Mouse (Mus musculus) liver, adult 2 months (tissue): ENCODE measurements around the gene Shc3. TPM values are rescaled to one million over a fixed set of nuclear protein-coding genes. Genes with fewer than 3 reads are reported as not detected.

Experiments used
- DNase-seq: peaks from one replicate; pipeline ENCODE4 v3.0.0-alpha.2; 2011; ENCODE audit warnings: low read depth, low spot score; ENCODE audit errors: extremely low read depth
- H3K27ac ChIP-seq: fragments of 200-500 bp; replicated peaks from 2 replicates; pipeline ENCODE4 v1.5.1; 2012; ENCODE audit warnings: low read depth, mild to moderate bottlenecking, control low read depth, inconsistent platforms, low read length; ENCODE audit not compliant: insufficient read depth
- H3K27me3 ChIP-seq: fragments of 200-500 bp; 2 replicates; pipeline ENCODE4 v1.6.1; 2012; ENCODE audit warnings: mild to moderate bottlenecking, moderate library complexity, low read length, inconsistent platforms; ENCODE audit not compliant: control insufficient read depth, insufficient read depth
- H3K36me3 ChIP-seq: fragments of 200-500 bp; 2 replicates; pipeline ENCODE4 v1.6.1; 2012; ENCODE audit warnings: low read length, inconsistent platforms; ENCODE audit not compliant: control insufficient read depth, insufficient read depth
- H3K4me1 ChIP-seq: fragments of 200-500 bp; 2 replicates; pipeline ENCODE4 v1.6.1; 2011; ENCODE audit warnings: low read length; ENCODE audit not compliant: control insufficient read depth, insufficient read depth
- H3K4me3 ChIP-seq: fragments of 200-500 bp; 2 replicates; pipeline ENCODE4 v1.5.1; 2011; ENCODE audit warnings: low read depth, mild to moderate bottlenecking, control low read depth, low read length, moderate library complexity; ENCODE audit not compliant: insufficient read depth
- H3K79me2 ChIP-seq: fragments of 200-500 bp; 2 replicates; pipeline ENCODE4 v1.6.1; 2012; ENCODE audit warnings: inconsistent platforms, mild to moderate bottlenecking, low read length, moderate library complexity; ENCODE audit not compliant: control insufficient read depth, insufficient read depth
- H3K9ac ChIP-seq: fragments of 200-500 bp; 2 replicates; pipeline ENCODE4 v1.6.1; 2012; ENCODE audit warnings: low read depth, mild to moderate bottlenecking, control low read depth, inconsistent platforms, low read length
- CTCF ChIP-seq: fragments of 200-500 bp; IDR thresholded peaks from 2 replicates; pipeline ENCODE4 v1.5.1; 2011; ENCODE audit warnings: low read depth, low read length, control low read depth
- POLR2A ChIP-seq: fragments of 200-500 bp; IDR thresholded peaks from 2 replicates; pipeline ENCODE4 v1.6.1; 2011; ENCODE audit warnings: low read length, control low read depth; ENCODE audit not compliant: insufficient read depth; ENCODE audit errors: extremely low read depth
- WGBS: fragments of 180-500 bp; shearing (Covaris S2); methylation state at CpG from one replicate; pipeline ENCODE4 v1.1.7; 2018; 5-methylcytosine and 5-hydroxymethylcytosine counted together
- polyA plus RNA-seq: library from polyadenylated mRNA; depleted of rRNA; stranded (reverse); fragments of >200 nt; gene quantifications from 2 replicates; pipeline ENCODE4 v1.2.3, GENCODE M21; 2012
- total RNA-seq: library from RNA; depleted of rRNA; stranded (reverse); fragments of >200 nt; gene quantifications from 2 replicates; pipeline ENCODE4 v1.2.3, GENCODE M21; 2014

Shc3 gene
- total and polyA plus RNA-seq, 2 experiments = 0.09 TPM; not detected in 1

GRCm38 (mm10) chr13:51418268-51418941 is 150.8 kb downstream of the Shc3 start:
- Histone ChIP-seq H3K4me1 (peaks cover 5% of the 10 kb centered on the region; the same call in 1 of the 2 replicates), H3K9ac (no peak overlapping the region), H3K27me3 (no peaks in the 10 kb centered on the region), H3K79me2 (no peaks in the 10 kb centered on the region), H3K4me3 (peak overlapping the region; percentile 30; the same call in 1 of the 2 replicates), H3K27ac (0 out of 2 replicates have a peak overlapping the region, but pooled peaks have one; percentile 13), H3K36me3 (no peaks in the 10 kb centered on the region)
- 15% methylated on average over 20 of the region's 20 CpGs for WGBS
- TF ChIP-seq POLR2A = no peak
- TF ChIP-seq CTCF = peak; percentile 91
- peak; percentile 58 for DNase-seq

GRCm38 (mm10) chr13:51417796-51418195 is 151.4 kb downstream of the Shc3 start:
- Histone ChIP-seq H3K27me3 (no peaks in the 10 kb centered on the region), H3K9ac (no peak overlapping the region), H3K36me3 (no peaks in the 10 kb centered on the region), H3K79me2 (no peaks in the 10 kb centered on the region), H3K4me1 (peaks cover 5% of the 10 kb centered on the region; the same call in 1 of the 2 replicates), H3K4me3 (no peak overlapping the region), H3K27ac (0 out of 2 replicates have a peak overlapping the region, but pooled peaks have one; percentile 13)
- peak; percentile 37 for DNase-seq
- WGBS = 57% methylated on average over 6 of the region's 6 CpGs
- TF ChIP-seq CTCF (no peak), POLR2A (no peak)

DNA sequence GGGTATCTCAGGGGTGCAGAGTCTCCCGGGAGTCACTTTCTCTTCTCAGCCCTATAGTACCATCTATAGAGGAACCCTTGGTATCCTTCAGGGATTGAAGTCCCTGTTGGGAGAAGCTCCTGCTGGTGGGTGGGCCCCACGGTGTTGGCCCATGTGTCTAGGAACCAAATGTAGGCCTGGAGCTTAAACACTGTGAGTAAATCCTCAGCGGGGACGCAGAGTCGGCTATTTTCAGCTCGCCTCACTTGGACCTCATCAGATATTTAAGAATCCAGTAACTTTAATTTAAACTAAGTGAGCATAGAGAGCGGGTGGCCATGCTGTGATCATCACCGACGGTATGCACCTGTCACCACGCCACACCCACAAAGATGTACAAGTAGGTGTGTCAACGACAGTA is 152.5 kb downstream of the Shc3 start:
- Histone ChIP-seq H3K36me3 (no peaks in the 10 kb centered on the region), H3K9ac (no peak overlapping the region), H3K27ac (no peak overlapping the region), H3K79me2 (no peaks in the 10 kb centered on the region), H3K27me3 (no peaks in the 10 kb centered on the region), H3K4me1 (peaks cover 5% of the 10 kb centered on the region; the same call in 1 of the 2 replicates), H3K4me3 (no peak overlapping the region)
- no peak for DNase-seq
- 88% methylated on average over 11 of the region's 11 CpGs for WGBS
- TF ChIP-seq CTCF = no peak
- TF ChIP-seq POLR2A = no peak

DNA sequence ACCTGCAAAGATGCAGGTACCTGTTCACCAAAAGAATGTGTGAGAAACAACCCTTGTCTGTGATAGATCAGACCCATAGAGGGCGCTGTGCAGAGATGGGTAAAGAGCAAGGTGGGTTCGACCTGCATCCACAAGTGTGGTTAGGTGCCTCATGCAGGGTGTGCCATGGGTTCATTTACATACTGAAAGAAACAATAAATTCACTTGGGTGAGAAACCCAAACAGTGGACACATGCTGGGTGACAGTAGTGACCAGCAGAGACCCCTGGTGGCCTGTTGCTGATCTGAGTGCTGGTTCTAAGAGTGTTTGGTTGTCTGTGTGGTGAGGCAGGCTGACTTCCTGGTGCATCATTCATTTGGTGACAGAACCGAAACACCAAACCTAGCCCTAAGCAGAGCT is 155.8 kb downstream of the Shc3 start:
- no peak overlapping the region for H3K27ac ChIP-seq
- H3K9ac ChIP-seq = no peak overlapping the region
- H3K4me3 ChIP-seq = no peak overlapping the region
- H3K36me3 ChIP-seq = no peaks in the 10 kb centered on the region
- TF ChIP-seq POLR2A (no peak), CTCF (peak; percentile 55)
- WGBS = 65% methylated on average over 3 of the region's 3 CpGs
- no peak for DNase-seq
- no peaks in the 10 kb centered on the region for H3K79me2 ChIP-seq
- peaks cover 3% of the 10 kb centered on the region; the same call in 1 of the 2 replicates for H3K4me1 ChIP-seq
- 0 out of 2 replicates have a peak, but pooled peaks cover 3% of the 10 kb centered on the region for H3K27me3 ChIP-seq

GRCm38 (mm10) chr13:51411696-51412430 is 157.4 kb downstream of the Shc3 start:
- Histone ChIP-seq H3K4me1 (no peaks in the 10 kb centered on the region), H3K27me3 (0 out of 2 replicates have a peak, but pooled peaks cover 6% of the 10 kb centered on the region), H3K4me3 (no peak overlapping the region), H3K27ac (no peak overlapping the region), H3K79me2 (no peaks in the 10 kb centered on the region), H3K9ac (no peak overlapping the region; the same call in 1 of the 2 replicates), H3K36me3 (no peaks in the 10 kb centered on the region)
- no peak for DNase-seq
- WGBS = 65% methylated on average over 12 of the region's 12 CpGs
- TF ChIP-seq POLR2A = no peak
- TF ChIP-seq CTCF = no peak
